Mouse (Mus musculus): ENCODE measurements around the gene Dpp4.

GRCm38 (mm10) chr2:62332465-62332864 is 79.6 kb downstream of the Dpp4 start:
- TF ChIP-seq USF1 (IDR thresholded peaks at IDR 0.05; ENCODE audit: low read depth) (no peak), CTCF (IDR thresholded peaks at IDR 0.05; ENCODE audit: control insufficient read depth, insufficient read depth, insufficient read length) (no peak), FOSL1 (IDR thresholded peaks at IDR 0.05; ENCODE audit: insufficient read depth, low read length, poor library complexity, severe bottlenecking) (no peak), CEBPB (IDR thresholded peaks at IDR 0.05; ENCODE audit: low read depth) (no peak), MYOG (IDR thresholded peaks at IDR 0.05; ENCODE audit: control insufficient read depth, extremely low read depth, insufficient read length) (no peak)
